Mouse (Mus musculus) spleen, adult 2 months (tissue): Measurements from ENCODE around the gene Nxnl2. TPM values are rescaled to one million over a fixed set of nuclear protein-coding genes. Genes with fewer than 3 reads are reported as not detected.

Experiments
- DNase-seq, 2 experiments: peaks; one replicate each; pipeline versions ENCODE4 v3.0.0 to v3.0.0-alpha.2; 2012 to 2021; ENCODE audit warnings: low spot score in 2 of 2, low read depth in 1 of 2
- H3K27ac ChIP-seq: fragments of 200-500 bp; 2 replicates; pipeline ENCODE4 v1.5.1; 2012; ENCODE audit warnings: low read length, inconsistent platforms; ENCODE audit not compliant: insufficient read depth
- H3K27me3 ChIP-seq: fragments of 200-500 bp; 2 replicates; pipeline ENCODE4 v1.6.1; 2012; ENCODE audit warnings: mild to moderate bottlenecking, moderate library complexity, low read length, inconsistent platforms; ENCODE audit not compliant: control insufficient read depth, insufficient read depth
- H3K36me3 ChIP-seq: fragments of 200-500 bp; 2 replicates; pipeline ENCODE4 v1.6.1; 2012; ENCODE audit warnings: mild to moderate bottlenecking, low read length, inconsistent platforms; ENCODE audit not compliant: control insufficient read depth, insufficient read depth
- H3K4me1 ChIP-seq: fragments of 200-500 bp; 2 replicates; pipeline ENCODE4 v1.6.1; 2011; ENCODE audit warnings: inconsistent platforms; ENCODE audit not compliant: control insufficient read depth, insufficient read depth, insufficient read length
- H3K4me3 ChIP-seq: fragments of 200-500 bp; 2 replicates; pipeline ENCODE4 v1.5.1; 2011; ENCODE audit warnings: mild to moderate bottlenecking, inconsistent platforms; ENCODE audit not compliant: insufficient read depth, insufficient read length; ENCODE audit errors: extremely low read depth
- CTCF ChIP-seq: fragments of 200-500 bp; IDR thresholded peaks from 2 replicates; pipeline ENCODE4 v1.5.1; 2011; ENCODE audit warnings: mild to moderate bottlenecking, inconsistent platforms; ENCODE audit not compliant: insufficient read depth, insufficient read length, insufficient replicate concordance; ENCODE audit errors: extremely low read depth
- POLR2A ChIP-seq: fragments of 200-500 bp; IDR thresholded peaks from 2 replicates; pipeline ENCODE4 v1.6.1; 2011; ENCODE audit warnings: low read depth, low read length, inconsistent platforms
- WGBS: fragments of 180-500 bp; shearing (Covaris S2); methylation state at CpG from one replicate; pipeline ENCODE4 v1.1.7; 2018; 5-methylcytosine and 5-hydroxymethylcytosine counted together
- polyA plus RNA-seq: library from polyadenylated mRNA; depleted of rRNA; stranded (reverse); fragments of >200 nt; gene quantifications from 2 replicates; pipeline ENCODE4 v1.2.3, GENCODE M21; 2012

The Nxnl2 gene
- polyA plus RNA-seq, 1 experiment, result 1.1 TPM

GRCm38 (mm10) chr13:51131179-51131578 lies 39.6 kb upstream of the Nxnl2 start:
- DNase-seq, result no peak
- 87% methylated on average over 10 of the region's 10 CpGs for WGBS
- no peaks in the 10 kb centered on the region for H3K27me3 ChIP-seq
- 0 out of 2 replicates have a peak, but pooled peaks cover 2% of the 10 kb centered on the region for H3K4me1 ChIP-seq
- H3K27ac ChIP-seq, result no peak overlapping the region
- H3K36me3 ChIP-seq, result peaks cover 5% of the 10 kb centered on the region
- no peak overlapping the region for H3K4me3 ChIP-seq
- TF ChIP-seq POLR2A, result no peak
- TF ChIP-seq CTCF, result no peak

- DNase-seq, result no peak
- H3K27me3 ChIP-seq, result no peaks in the 10 kb centered on the region
- WGBS, result 56% methylated on average over 4 of the region's 4 CpGs
- no peak overlapping the region for H3K4me3 ChIP-seq
- H3K4me1 ChIP-seq, result no peaks in the 10 kb centered on the region
- H3K27ac ChIP-seq, result no peak overlapping the region
- no peak for TF ChIP-seq POLR2A
- no peak for TF ChIP-seq CTCF
- peaks cover 9% of the 10 kb centered on the region for H3K36me3 ChIP-seq
Measured at GRCm38 (mm10) chr13:51136315-51136714, 34.5 kb upstream of the Nxnl2 start.

GRCm38 (mm10) chr13:51136996-51137701 lies 33.7 kb upstream of the Nxnl2 start:
- TF ChIP-seq POLR2A (no peak), CTCF (no peak)
- Histone ChIP-seq H3K27me3 (no peaks in the 10 kb centered on the region), H3K36me3 (peaks cover 9% of the 10 kb centered on the region), H3K27ac (no peak overlapping the region; the same call in 1 of the 2 replicates), H3K4me3 (no peak overlapping the region), H3K4me1 (no peaks in the 10 kb centered on the region)
- no peak for DNase-seq
- WGBS, result 83% methylated on average over 2 of the region's 2 CpGs

DNA sequence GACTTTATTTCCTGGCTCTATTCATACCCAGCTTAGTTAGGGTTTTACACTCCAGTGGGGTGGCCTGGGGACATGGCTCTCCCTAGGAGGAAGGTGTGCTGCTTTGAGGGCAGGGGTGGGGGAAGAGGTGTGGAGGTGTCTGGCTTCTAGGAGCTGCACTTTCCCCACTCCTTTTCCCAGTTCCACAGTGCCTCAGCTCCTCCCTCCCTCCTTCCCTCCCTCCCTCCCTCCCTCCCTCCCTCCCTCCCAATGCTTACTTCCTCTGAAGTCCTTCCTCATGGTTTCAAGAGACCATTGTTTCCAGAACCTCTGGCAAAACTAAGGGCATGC lies 33.2 kb upstream of the Nxnl2 start:
- H3K4me1 ChIP-seq, result no peaks in the 10 kb centered on the region
- H3K27ac ChIP-seq, result no peak overlapping the region
- H3K4me3 ChIP-seq, result no peak overlapping the region
- H3K27me3 ChIP-seq, result no peaks in the 10 kb centered on the region
- DNase-seq, result no peak
- H3K36me3 ChIP-seq, result peaks cover 11% of the 10 kb centered on the region
- no peak for TF ChIP-seq CTCF
- no peak for TF ChIP-seq POLR2A

- H3K4me3 ChIP-seq, result no peak overlapping the region
- H3K27me3 ChIP-seq, result no peaks in the 10 kb centered on the region
- DNase-seq, result no peak
- TF ChIP-seq POLR2A (no peak), CTCF (no peak)
- peaks cover 15% of the 10 kb centered on the region for H3K36me3 ChIP-seq
- 82% methylated on average over 1 of the region's 1 CpGs for WGBS
- H3K27ac ChIP-seq, result no peak overlapping the region
- no peaks in the 10 kb centered on the region for H3K4me1 ChIP-seq
Measured at GRCm38 (mm10) chr13:51147106-51147505, 23.7 kb upstream of the Nxnl2 start.

- WGBS, result 89% methylated on average over 4 of the region's 4 CpGs
- peaks cover 9% of the 10 kb centered on the region for H3K36me3 ChIP-seq
- no peaks in the 10 kb centered on the region for H3K27me3 ChIP-seq
- H3K4me3 ChIP-seq, result no peak overlapping the region
- DNase-seq, result no peak
- H3K4me1 ChIP-seq, result no peaks in the 10 kb centered on the region; the same call in 1 of the 2 replicates
- TF ChIP-seq CTCF (no peak), POLR2A (no peak)
- H3K27ac ChIP-seq, result no peak overlapping the region
Measured at GRCm38 (mm10) chr13:51152966-51153669, 17.7 kb upstream of the Nxnl2 start.

DNA sequence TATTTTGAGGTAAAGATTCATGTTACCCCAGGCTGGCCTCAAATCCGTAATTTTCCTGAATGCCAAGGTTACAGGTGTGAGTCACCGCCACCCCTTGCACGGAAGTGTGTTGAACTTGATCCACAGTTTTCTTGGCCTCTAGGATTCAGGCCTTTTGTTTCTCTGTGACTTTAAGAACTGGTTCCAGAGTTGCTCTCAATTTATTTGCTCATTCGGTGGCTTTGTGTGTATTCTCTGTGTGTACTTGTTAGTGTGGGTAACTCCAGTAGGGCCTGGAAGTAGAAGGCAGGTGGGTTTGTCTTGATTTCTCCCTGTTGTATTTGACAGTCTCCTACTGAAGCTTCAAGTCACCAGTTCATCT lies 17.2 kb upstream of the Nxnl2 start:
- WGBS, result 89% methylated on average over 4 of the region's 4 CpGs
- no peak for DNase-seq
- H3K27ac ChIP-seq, result no peak overlapping the region

More for the DNA sequence above, 17.2 kb upstream of the Nxnl2 start:
- Histone ChIP-seq H3K4me1 (no peaks in the 10 kb centered on the region; the same call in 1 of the 2 replicates), H3K36me3 (peaks cover 9% of the 10 kb centered on the region), H3K4me3 (no peak overlapping the region), H3K27me3 (no peaks in the 10 kb centered on the region)
- TF ChIP-seq POLR2A, result no peak
- no peak for TF ChIP-seq CTCF
